Mouse (Mus musculus) hematopoietic stem cell, adult 5-6 weeks (primary cell): Measurements from ENCODE around the gene St6galnac1. TPM values are rescaled to one million over a fixed set of nuclear protein-coding genes. Genes with fewer than 3 reads are reported as not detected.
A peak's percentile ranks its signal among the peaks of the same experiment; 100 is the strongest.
"Not testable (repeated sequence)": the region's sequence is repeated elsewhere in the genome, so short reads cannot be mapped to it uniquely, and the experiment has no call there.

Experiments used
- ATAC-seq, 2 experiments: fragments of 125-278 bp in 1 of 2; replicated peaks in 1 of 2; 2 replicates each; pipeline ENCODE4 v1.8.0; 2016 to 2017; ENCODE audit warnings: inconsistent platforms in 2 of 2, mild to moderate bottlenecking in 2 of 2, moderate number of reproducible peaks in 2 of 2, low read depth in 1 of 2, moderate TSS enrichment in 1 of 2; ENCODE audit not compliant: low FRiP score in 2 of 2, poor library complexity in 2 of 2, severe bottlenecking in 2 of 2, insufficient read depth in 1 of 2, low TSS enrichment in 1 of 2
- total RNA-seq: library from RNA; stranded (forward); fragments of 172-1452, 232-1000 nt; gene quantifications from 2 replicates; pipeline ENCODE4 v1.2.3, GENCODE M21; 2017

Gene St6galnac1
- total RNA-seq = not detected in 2 replicates

DNA sequence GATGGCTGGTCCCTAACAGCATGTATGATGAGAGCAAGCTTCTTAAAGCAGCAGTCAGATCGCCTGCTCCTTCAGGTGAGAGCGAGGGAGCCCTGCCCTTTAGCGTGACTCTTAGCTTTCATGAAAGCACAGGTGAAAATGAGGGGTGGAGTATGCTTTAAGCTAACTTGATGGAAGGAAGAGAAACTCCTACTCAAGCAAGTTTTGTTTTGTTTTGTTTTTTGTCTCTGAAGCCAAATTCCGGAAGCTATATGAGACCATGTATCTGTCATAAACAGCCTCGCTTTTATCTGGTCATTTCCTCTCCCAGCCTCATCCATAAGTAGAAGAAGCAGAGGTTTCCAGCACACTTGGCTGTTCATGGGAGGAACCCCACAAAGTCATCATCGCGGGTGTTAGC lies at the start of gene St6galnac1:
Gene St6galnac1, minus strand, starts transcription at position 101 of the 400 bp plus-strand sequence.
- ATAC-seq = no peak

DNA sequence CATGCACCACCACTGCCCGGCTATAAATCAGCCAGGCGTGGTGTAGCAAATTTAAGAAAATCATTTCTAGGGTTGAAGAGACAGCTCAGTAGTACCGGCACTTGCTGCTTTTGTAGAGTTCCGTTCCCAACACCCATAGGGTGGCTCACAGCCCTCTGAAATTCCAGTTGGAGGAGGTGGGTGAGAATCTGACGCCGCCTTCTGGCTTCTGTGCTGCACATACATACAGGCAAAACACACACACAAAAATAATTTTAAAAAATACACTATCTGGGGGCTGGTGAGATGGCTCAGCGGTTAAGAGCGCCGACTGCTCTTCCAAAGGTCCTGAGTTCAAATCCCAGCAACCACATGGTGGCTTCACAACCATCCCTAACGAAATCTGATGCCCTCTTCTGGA lies 48.6 kb upstream of the St6galnac1 start:
- ATAC-seq = not testable (repeated sequence)

DNA sequence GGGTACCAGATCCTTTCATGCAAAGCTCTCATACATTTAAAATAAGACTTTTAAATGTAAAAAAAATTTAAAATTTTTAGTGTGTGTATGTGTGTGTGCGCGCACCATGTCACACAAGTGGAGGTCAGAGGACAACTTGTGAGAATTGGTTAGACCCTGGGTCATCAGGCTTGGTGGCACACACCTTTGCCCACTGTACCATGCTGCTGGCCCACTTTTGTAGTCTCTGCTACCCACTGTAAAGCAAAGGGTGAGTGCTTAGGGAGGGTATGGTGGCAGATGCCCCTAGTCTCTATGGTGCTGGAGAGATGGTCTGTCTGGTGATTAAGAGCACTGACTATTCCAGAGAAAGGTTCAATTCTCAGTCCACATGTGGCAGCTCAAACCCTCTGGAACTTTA lies 47.9 kb upstream of the St6galnac1 start:
- ATAC-seq = no peak

DNA sequence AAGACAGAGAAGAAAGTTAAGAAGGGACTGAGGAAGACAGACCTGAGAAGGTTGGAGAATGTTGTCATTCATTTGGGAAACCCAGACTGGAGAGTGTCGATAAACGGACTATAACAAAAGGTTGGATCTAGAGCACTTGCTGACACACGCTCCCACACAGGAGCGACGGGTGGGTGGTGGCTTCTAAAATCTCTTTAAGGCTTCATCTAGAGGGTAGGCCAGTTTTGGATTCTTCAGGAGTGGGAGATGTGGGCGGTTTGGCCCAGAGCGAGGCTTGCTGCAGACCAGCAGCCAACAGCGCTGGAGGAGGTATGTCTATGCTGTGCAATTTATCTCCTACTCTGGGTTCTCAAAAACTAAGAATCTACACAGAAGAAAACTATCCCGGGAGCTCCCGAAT lies 47.3 kb upstream of the St6galnac1 start:
- no peak for ATAC-seq

DNA sequence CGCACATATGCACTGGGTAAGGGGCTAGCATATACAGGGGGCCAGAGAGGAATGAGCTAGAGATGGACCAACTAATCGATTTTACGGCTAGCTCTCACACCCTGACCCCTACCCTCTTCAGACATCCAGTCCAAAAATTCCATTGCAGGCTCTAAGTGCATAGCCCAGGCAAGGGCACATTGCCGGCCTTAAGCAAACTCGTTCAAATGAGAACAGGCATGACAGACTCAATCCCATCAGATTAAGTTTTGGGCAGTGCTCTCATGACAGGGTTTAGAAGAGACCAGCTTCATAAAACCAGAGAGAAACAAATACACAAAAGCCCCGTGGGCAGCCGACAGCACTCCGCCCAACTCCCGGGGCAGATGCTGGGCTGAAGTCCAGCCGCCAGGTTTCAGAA lies 46.9 kb upstream of the St6galnac1 start:
- ATAC-seq = no peak

DNA sequence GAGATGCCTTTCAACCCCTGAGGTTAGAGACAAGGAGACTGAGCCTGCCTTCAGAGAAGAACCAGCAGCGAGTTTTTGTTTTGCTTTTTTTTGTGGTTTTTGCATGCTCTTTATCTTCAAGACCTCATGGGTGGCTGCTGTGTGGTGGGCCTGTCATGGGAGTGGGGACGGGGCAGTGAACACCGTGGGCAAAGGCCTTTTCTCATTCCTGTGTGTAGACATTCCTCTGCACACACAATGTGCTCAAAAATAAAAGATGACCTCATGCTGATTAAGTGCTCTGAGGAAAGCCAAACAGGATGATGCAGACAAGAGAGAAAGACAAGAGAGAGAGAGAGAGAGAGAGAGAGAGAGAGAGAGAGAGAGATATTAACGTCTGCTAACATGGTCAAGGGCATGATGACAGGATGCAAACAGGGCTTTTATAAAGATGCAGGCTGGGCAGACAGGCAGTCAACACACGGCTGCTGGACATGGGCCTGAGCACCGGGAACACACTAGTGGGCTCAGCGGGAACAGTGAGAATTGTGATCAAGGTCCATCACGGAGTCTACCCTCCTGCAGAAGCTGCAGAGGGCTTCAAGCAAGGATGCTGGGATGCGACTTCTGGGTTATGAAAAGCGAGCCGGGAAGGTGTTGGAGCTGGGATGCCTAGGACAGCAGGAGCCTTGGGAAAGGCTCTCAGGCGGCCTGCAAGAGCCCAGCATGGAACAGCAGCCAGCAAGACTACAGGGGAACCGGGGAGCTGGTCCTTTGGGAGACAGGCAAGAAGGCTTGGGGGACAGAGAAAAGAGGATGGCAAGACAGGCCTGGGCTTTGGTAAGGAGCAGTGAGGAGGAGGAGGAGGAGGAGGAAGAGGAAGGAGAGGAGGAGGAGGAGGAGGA lies 46.0 kb upstream of the St6galnac1 start:
- ATAC-seq = no peak

DNA sequence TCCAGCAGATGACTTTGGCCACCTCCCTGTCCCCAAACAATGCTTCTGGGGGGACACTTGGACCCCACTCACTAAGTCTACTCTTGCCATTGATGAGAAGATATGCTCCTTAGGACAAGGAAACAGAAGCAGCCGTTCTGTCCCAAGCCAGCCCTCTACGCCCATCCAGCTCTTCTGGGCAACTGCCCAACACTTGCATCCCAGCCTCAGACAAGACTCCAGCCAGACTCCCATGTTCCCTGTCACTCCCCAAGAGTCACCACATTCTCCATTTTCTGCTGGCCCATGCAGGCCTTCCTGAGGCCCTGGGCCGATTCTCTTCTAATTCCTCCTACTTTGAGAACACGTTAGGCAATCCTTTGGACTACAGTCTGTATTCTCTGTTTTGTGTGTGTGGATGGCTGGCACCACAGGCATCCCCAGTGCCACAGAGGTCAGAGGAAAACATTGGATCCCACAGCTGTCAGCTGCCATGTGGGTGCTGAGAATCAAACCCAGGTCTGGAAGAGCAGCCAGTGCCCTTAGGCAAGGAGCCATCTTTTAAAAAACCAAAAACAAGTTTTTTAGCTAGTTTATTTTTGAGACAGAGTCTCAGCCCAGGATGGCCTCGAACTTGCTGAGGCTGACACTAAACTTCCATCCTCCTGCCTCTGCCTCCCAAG lies 44.8 kb upstream of the St6galnac1 start:
- no peak for ATAC-seq

DNA sequence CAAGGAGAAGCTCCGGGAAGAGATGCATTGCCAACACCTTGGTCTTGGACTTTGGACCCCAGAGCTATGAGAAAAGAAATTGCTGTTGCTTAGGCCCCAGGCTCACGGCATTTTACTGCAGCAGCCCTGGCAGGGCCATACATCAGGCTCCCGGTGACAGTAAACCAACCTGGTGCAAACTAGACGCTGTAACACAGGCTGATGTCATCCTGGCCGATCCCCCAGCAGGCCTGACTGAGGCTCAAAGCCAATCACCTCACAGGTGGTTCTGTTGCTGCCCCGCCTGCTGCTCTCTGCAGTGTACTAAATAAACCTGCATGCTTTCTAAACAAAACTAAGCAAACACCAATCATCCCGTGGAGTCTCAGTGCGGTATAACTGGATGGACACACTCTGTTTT lies 43.4 kb upstream of the St6galnac1 start:
- ATAC-seq = no peak

DNA sequence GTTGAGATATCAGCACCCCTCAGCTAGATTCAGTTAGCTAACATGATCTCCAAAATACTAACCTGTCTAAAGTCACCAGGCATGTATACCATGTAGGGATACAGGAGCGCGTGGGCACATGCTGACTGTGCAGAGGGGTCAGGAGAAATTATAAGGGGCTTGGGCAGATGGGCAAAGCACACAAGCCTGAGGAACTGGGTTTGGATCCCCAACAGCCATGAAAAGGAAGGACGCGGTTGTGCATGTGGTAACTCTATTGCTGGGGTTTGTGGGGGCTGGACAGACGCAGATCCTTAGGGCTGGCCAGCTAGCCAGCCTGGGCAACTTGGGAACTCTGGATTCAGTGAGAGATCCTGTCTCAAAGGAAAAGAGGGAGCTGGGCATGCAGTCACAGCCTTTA lies 42.3 kb upstream of the St6galnac1 start:
- ATAC-seq = no peak

DNA sequence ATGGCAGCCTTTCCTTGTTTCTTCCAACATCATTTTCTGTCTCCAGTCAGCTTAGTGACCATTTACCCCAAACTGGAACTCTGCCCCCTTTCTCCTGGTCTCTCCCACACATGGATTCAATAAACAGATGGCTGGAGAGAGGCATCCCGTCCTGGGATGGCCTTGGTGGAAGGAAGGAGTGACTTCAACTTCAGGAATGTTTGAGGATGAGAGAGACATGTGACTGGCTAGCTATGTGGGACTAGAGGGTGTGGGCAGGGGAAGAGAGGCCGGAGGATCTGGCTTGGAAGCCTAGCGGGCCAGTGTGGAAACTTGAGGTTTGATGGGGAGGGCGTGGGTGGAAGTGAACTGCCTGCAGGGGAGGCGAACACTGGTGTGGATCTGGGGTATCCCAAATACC lies 41.5 kb upstream of the St6galnac1 start:
- ATAC-seq = no peak

DNA sequence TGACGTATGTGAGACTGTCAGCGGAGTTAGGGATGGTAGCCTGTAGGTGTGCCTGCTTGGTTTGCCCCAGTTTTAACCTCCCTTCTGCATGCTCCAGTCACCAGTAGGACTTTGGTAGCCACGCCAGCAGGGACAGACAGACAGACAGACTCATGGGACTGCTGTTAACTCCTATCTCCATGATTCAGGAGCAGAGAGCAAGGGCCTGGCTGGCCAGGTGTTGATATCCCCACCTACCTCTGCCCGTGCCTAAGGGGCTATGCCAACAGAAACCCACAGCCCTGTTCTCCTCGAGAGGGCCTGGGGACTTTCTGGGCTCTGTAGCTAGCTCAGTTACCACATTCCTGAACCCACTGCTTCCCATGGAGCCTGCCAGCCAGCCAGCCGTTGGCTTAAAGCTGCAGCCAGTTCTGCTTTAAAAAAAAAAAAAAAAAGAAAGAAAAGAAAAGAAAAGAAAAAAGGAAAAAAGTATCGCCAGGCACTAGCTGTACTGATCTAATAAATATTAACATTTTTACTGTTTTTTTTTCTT lies 39.6 kb upstream of the St6galnac1 start:
- no peak for ATAC-seq

DNA sequence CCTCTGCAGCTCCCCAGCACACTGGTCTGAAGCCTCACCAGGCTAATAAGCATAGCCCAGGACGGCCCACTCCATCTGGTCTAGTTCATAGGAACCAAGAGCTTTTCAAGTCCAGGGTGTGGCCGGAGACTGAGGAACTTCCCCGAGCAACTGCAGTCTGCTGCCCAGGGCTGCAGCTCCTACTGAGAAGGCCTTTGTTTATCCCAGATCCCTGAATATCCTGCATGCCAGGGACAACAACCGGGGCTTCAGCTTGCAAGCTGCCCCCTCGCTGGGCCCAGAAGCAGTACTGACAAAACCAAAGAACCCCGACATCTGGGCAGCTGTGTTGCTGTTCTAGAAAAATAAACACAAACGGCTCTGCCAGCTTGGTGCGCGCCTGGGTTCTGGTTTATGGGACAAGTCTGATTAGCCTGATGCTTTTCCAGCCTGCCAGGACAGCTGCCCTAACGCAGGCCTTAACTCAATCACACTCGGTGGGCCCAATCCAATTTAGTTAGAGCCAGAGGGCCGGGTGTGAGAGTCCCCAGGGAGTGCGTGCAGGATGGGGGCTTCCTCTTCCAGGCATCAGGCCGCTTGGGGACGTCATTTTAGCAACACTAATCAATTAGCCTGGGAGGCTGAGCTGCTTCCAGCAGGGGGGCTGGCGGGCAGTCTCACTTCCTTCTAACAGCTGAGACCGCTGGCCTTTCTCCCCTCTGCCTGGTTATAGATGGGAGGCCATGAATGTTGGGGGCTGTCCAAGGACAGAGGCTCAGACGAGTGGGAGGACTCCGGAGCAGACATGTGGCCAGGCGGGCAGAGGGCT lies 39.0 kb upstream of the St6galnac1 start:
- ATAC-seq = no peak

DNA sequence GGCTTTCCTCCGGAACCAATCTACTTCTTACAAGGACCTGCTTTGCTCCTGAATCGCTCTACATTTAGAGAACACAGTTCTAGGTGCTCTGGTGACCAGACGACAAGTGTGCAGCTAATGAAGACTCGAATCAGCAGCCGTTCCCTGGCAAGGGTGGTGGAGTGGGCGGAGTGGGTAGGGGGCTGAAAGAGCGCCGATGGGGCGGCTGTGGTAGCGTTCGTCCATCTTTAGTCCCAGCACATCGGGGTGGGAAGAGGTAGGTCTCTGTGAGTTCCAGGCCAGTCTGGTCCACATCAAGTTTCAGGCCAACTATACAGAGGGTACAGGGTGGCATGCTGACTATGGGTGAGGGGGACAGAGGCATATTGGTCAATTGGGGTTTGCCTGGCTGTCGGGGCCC lies 38.3 kb upstream of the St6galnac1 start:
- no peak for ATAC-seq

DNA sequence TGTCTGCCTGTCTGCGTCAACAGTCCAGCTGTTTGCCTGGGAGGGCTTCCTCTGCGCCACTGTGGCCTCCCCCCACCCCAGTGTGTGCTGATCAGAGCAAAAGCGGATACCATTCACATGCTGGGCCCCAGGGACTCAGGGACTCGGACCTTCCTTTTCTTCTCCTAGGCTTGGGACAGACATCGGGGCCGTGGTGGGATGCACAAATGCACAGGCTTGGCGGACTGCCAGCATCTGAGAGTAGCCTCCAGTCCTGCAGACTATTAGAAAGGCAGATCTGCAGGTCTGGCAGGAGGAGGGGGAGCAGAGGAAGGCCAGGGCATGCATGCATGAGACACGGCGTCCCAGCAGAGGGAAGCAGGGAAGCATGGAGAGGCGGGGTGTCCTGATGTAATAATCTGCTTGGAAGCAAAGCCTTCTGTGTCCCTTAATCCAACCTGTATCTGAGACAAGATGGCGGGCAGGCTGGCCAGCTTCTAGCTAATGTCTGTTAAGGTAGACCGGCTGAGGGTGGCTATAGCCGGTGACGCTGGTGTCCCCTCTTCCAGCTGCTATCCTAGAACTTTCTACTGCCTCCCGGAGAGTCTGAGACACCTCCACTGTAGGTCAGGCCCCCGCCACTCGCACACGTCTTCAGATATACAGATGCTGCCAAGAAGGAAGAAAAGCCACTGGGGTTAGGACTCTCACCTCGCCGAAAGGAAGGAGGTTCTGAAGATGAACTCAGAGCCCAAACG lies 37.7 kb upstream of the St6galnac1 start:
- no peak for ATAC-seq

DNA sequence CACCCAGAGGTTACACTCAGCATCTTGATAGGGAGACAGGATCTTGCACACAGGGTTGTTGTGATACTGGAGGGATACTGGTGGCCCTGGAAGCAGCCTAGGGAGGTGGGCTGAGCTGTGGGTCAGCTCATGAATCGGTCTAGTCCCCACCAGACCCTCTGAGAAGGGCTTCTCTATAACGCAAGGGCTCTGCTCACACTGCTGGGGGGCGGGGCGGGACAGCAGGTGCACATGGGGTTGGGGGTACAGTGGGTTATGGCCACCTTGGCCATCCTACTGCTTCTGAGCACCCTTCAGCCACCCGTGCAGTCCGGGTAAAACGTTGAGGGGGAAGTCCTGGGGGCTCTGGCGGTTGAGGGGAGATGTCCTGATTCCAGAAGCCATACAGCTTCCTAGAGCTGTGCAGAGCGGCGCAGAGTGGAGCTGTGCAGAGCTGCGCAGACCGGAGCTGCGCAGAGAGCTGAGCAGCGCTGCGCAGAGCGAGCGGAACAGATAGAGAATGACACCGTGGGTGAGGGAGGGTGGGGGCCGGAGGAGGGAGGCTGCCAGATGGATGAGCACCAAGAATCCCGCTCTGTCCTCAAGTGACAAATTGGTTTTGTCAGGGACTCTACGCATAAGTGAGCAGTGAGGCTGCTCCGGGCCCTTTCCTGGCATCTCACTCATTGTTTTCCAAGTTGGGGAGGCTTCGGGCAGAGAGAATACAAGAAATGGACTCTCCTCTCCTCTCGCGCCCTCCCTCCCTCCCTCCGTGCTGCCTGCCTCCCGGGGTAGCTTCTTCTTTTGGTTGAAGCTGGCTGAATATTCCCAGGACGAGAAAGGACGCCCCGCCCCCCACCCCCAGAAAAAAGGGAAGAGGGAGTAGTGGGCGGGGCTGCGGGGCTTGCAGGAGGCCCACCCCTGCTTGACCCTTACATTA lies 35.9 kb upstream of the St6galnac1 start:
- peak; percentile 68 to 74 for ATAC-seq

DNA sequence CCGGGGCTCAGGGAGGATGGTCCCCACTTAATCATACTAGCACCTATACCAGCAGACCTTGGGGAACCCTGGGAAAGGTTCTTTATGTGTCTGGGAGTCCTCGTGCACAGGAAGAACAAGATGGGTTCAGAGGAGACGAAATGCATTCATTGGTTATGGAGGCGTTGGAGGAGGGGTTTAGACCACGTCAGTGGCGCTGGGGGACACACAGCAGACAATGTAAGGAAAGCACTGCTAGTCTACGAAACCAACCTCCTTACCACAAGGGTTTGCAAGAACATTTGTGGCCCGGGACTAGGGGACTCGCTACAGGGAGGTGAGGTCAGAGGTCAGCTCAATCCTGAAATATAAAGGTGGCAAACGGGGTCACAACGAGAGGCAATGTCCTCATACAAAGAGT lies 35.2 kb upstream of the St6galnac1 start:
- no peak for ATAC-seq
